Mouse (Mus musculus) B cell, adult 2 months (primary cell): ENCODE measurements around the gene Maoa.
A peak's percentile ranks its signal among the peaks of the same experiment; 100 is the strongest.

Source experiments
- DNase-seq, 2 experiments: peaks; one replicate each; pipeline ENCODE4 v3.0.0; 2022

Maoa gene

DNA sequence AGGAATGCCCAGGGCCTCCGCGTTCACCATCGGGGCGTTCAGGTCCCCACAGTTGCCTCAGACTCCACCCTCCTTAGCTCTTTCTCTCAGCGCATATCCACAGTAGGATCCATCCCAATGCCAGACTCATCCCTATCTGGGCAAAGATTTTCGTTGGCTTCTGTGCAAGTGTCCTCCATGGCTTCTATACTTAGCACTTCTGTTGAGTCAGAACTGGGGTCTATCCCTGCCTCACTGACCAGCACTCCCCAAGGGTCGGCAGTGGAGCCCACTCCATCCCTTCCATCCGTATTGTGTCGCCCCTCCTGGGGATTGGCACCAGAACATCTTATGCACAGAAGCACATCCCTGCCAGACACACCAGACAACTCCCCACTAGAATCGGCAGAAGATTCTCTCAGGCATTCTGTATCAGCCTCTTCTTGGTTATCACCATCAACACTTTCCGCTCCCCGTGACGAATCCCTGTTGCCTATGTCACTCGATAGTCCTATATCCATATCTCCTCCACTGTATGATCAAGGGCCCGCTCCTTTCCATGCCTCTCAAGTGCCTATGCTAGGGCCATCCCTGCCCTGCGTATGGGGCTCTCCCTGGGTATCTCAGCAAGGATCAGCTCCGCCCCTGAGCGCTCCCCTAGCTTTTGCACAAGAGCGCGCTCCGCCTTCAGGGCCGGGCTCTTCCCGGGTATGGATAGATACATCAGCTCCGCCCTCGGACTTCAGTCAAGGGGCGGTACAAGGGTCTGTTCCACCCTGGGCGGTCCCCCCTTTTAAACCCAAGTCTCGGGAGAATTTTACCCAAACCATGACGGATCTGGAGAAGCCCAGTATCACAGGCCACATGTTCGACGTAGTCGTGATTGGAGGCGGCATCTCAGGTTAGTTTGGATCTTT lies at the start of gene Maoa:
Gene Maoa (plus strand): TSS at position 665 of the 896 bp plus-strand sequence.
- DNase-seq: peak; percentile 13 to 19

DNA sequence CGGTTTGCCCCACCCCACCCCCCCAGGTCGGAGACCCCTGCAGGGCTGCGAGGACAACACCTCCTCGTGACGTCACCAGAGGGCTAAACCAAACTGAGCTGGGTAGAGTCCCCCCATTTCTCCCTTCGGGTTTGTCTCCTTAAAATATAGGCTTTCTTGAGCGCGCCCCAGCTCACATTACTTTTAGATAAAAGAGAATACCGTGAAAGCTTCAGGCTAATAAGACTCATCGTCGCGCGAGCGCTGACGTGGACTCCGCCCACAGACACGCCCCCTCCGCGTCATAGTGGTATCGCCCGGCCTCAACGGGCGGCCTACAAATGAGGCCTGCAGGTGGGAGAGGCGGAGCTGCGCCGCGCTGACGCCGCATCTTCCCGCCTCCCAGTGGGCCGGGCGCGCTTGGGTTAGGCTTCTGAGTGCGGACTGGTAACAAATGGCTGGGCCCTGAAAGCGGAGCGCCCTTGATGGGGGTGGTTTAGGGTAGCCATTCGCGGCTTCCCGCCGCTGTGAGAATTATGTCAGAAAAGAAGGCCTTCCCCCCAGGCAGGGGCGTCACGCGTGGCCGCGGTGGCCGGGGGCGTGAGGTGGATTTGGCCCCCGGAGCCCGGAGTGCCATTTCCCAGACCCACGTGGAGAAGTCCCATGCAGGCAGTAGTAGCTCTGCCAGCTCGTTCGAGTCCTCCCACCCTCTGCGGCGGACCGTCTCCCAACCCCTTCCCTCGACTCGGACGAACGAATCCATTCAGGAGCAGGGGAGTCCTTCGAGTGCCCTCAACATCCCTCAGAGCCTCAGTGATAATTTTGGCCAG lies 1.1 kb upstream of the Maoa start:
- DNase-seq: peak; percentile 90 to 92

DNA sequence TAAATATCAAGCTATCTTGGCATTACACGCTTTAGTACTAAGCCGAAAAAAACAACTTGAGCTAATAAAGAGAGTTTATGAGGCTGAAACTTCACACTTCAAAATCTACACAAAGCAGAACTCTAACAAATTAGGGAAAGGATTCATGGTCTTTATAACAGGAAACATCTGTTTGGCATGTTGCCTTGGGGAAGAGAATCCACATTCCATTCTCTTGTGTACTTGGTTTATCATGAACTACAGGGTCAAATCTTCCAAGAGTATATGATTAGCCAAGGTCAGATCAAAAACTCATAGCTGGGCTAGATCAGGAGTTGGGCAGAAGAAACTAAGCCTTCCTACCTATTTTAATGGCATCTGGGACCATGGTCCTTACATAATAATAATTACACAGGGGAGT lies 37.0 kb downstream of the Maoa start:
- DNase-seq: no peak

DNA sequence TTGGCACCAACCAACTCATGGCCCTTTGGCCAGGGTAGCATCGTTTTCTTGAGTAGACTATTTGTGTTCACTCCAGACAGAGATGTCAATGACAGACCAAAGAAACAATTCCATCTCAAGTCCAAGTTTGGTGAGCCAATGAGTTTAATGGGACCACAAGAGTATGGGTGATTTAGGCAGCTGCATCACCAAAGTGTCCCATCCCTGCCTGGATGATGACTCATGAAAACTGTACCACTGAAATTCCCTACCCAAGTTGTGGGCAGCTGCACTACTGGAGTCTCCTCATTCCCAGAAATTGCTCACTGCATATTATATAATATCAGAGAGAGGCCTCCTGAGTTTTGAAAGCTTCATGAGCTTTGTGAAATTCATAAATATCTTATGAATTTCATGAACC lies 86.6 kb downstream of the Maoa start:
- no peak for DNase-seq

DNA sequence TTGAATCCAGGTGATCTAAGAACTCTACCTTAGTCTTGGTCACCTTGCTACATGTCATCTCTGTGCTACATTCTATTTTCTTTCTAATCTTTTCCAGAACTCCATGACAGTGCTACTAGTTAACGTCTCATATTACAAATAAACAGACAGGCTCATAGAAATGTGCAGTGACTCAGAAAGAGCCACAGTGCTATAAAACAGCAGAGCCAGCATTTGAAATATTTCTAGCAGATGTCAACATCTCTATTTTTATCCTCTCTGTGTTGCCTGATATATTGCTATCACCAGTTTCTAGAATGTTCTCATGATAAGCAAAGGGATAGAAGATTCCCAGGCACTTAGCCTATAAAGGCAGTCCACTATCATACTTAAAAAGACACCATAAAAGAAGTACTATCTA lies 94.5 kb downstream of the Maoa start:
- DNase-seq: no peak
